Mouse (Mus musculus): ENCODE measurements around the gene Tbce. TPM values are rescaled to one million over a fixed set of nuclear protein-coding genes. Genes with fewer than 3 reads are reported as not detected.

Tbce gene
- 56.0 and 57.7 TPM in 2 replicates for polyA plus RNA-seq (2015; fragmentation: Nextera tagmentation; extraction: Ambion mirVana)

DNA sequence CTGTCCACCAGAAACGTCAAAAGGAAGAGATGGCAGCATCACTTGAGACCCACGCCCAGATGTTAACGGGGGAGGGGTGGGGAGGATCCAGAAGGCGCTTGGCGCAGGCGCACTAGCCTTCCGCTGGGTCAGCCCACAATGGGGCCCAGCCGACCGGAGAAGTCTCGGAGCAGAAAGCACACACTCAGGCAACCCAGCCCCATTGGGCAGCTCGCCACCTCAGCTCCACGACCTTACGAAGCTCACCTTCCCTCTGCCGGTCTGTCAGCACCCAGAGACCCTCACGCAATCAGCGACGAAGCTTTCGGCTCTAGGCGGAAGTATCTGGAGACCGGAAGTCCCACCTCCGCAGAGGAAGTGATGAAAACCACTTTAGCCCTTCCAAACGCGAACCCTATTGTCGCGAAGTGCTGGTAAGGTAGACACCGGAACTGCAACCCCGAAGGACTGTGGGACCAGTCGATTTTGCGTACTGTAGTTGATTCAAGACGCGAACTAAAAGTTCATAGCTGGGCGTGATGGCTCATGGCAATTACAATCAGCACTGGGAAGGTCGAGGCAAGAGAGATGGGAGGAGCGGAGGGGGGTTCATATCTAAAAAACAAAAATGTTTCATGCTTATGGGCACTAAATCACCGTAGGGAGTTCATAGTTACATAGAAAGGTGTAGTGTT is at the start of gene Tbce:
TSS of gene Tbce (minus strand) at position 347 of the 674 bp plus-strand sequence.
- Histone ChIP-seq H3K9ac (ENCODE audit: low read length) (peak within 1 kb of the TSS; percentile 93), H3K27ac (ENCODE audit: low read length) (peak within 1 kb of the TSS; percentile 97), H3K4me2 (ENCODE audit: low read depth, low read length) (peak within 1 kb of the TSS; percentile 95), H3K36me3 (ENCODE audit: control insufficient read depth, insufficient read depth, low read length) (no peaks in the 10 kb centered on the region), H3K4me3 (ENCODE audit: low read length) (peak within 1 kb of the TSS; percentile 82), H3K9me3 (ENCODE audit: control insufficient read depth, low read length) (no peaks in the 10 kb centered on the region), H3K27me3 (ENCODE audit: control insufficient read depth, insufficient read depth, low read depth, low read length) (no peaks in the 10 kb centered on the region), H3K4me1 (replicated peaks; ENCODE audit: control insufficient read depth, insufficient read depth, low read length) (peaks cover 10% of the 10 kb centered on the region)
- peak; percentile 98 for ATAC-seq (ENCODE audit: low read depth)
- WGBS, result under 1% methylated on average over 35 of the region's 35 CpGs

GRCm38 (mm10) chr13:14088669-14089068 is 49.2 kb upstream of the Tbce start:
- no peaks in the 10 kb centered on the region for H3K4me1 ChIP-seq (replicated peaks; ENCODE audit: control insufficient read depth, insufficient read depth, low read length)
- 50% methylated on average over 1 of the region's 1 CpGs for WGBS
- no peak overlapping the region for H3K4me2 ChIP-seq (ENCODE audit: low read depth, low read length)
- H3K27me3 ChIP-seq (ENCODE audit: control insufficient read depth, insufficient read depth, low read depth, low read length), result no peaks in the 10 kb centered on the region
- H3K27ac ChIP-seq (ENCODE audit: low read length), result peak overlapping the region; percentile 68
- H3K4me3 ChIP-seq (ENCODE audit: low read length), result no peak overlapping the region
- ATAC-seq (ENCODE audit: low read depth), result peak; percentile 93
- H3K9ac ChIP-seq (ENCODE audit: low read length), result no peak overlapping the region
- 0 out of 2 replicates have a peak, but pooled peaks cover 2% of the 10 kb centered on the region for H3K36me3 ChIP-seq (ENCODE audit: control insufficient read depth, insufficient read depth, low read length)
- no peaks in the 10 kb centered on the region; the same call in 1 of the 2 replicates for H3K9me3 ChIP-seq (ENCODE audit: control insufficient read depth, low read length)

GRCm38 (mm10) chr13:14075326-14075725 is 35.9 kb upstream of the Tbce start:
- no peak overlapping the region for H3K4me3 ChIP-seq (ENCODE audit: low read length)
- no peak overlapping the region for H3K9ac ChIP-seq (ENCODE audit: low read length)
- no peak for ATAC-seq (ENCODE audit: low read depth)
- H3K9me3 ChIP-seq (ENCODE audit: control insufficient read depth, low read length), result no peaks in the 10 kb centered on the region
- H3K27me3 ChIP-seq (ENCODE audit: control insufficient read depth, insufficient read depth, low read depth, low read length), result no peaks in the 10 kb centered on the region
- no peak overlapping the region for H3K27ac ChIP-seq (ENCODE audit: low read length)
- no peaks in the 10 kb centered on the region for H3K36me3 ChIP-seq (ENCODE audit: control insufficient read depth, insufficient read depth, low read length)
- H3K4me1 ChIP-seq (replicated peaks; ENCODE audit: control insufficient read depth, insufficient read depth, low read length), result no peaks in the 10 kb centered on the region
- H3K4me2 ChIP-seq (ENCODE audit: low read depth, low read length), result no peak overlapping the region
- WGBS, result 63% methylated on average over 1 of the region's 1 CpGs

DNA sequence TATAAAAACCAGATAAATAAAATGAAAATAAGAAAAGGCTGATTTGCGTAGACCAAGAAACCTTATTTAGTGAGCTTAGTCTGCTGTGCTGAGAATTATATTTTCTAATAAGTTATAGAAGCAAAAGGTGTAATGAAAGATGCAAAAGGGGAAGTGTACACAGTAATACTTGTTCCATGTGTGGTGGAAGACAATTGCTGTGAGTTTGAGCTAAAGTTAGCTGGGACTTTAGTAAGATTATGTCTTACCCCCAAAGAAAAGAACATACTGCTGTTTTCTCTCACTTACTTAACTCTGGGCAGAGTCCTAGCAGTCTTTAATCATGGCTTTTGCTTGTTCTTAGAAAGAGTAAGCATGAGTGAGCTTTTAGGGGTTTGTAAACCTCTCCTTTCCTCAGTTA is 34.9 kb upstream of the Tbce start:
- Histone ChIP-seq H3K4me2 (ENCODE audit: low read depth, low read length) (no peak overlapping the region), H3K27ac (ENCODE audit: low read length) (no peak overlapping the region), H3K4me1 (replicated peaks; ENCODE audit: control insufficient read depth, insufficient read depth, low read length) (no peaks in the 10 kb centered on the region), H3K9me3 (ENCODE audit: control insufficient read depth, low read length) (no peaks in the 10 kb centered on the region), H3K4me3 (ENCODE audit: low read length) (no peak overlapping the region), H3K9ac (ENCODE audit: low read length) (no peak overlapping the region), H3K36me3 (ENCODE audit: control insufficient read depth, insufficient read depth, low read length) (no peaks in the 10 kb centered on the region; the same call in 1 of the 2 replicates), H3K27me3 (ENCODE audit: control insufficient read depth, insufficient read depth, low read depth, low read length) (no peaks in the 10 kb centered on the region)
- ATAC-seq (ENCODE audit: low read depth), result no peak
- 93% methylated on average over 1 of the region's 1 CpGs for WGBS

DNA sequence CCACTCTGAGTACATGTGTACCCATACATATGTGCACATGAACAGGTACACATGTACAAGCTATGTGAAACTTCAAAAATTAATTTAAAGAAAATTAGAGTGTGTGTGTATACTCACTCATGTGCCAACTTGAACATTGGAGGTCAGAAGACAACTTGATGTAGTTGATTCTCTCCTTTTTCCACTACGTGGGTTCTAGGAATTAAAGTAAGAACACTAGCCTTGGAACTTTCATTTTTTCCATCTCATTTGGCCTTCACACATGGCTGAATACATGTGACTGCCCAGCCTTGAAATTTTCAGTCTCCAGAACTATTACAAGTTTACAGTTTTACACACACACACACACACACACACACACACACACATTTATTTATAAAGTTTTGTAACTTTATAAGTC is 29.9 kb upstream of the Tbce start:
- ATAC-seq (ENCODE audit: low read depth), result no peak
- Histone ChIP-seq H3K27ac (ENCODE audit: low read length) (no peak overlapping the region), H3K4me1 (replicated peaks; ENCODE audit: control insufficient read depth, insufficient read depth, low read length) (peaks cover 4% of the 10 kb centered on the region), H3K27me3 (ENCODE audit: control insufficient read depth, insufficient read depth, low read depth, low read length) (no peaks in the 10 kb centered on the region), H3K4me2 (ENCODE audit: low read depth, low read length) (no peak overlapping the region), H3K4me3 (ENCODE audit: low read length) (no peak overlapping the region), H3K36me3 (ENCODE audit: control insufficient read depth, insufficient read depth, low read length) (no peaks in the 10 kb centered on the region; the same call in 1 of the 2 replicates), H3K9ac (ENCODE audit: low read length) (no peak overlapping the region), H3K9me3 (ENCODE audit: control insufficient read depth, low read length) (no peaks in the 10 kb centered on the region)
- WGBS, result 92% methylated on average over 1 of the region's 1 CpGs

DNA sequence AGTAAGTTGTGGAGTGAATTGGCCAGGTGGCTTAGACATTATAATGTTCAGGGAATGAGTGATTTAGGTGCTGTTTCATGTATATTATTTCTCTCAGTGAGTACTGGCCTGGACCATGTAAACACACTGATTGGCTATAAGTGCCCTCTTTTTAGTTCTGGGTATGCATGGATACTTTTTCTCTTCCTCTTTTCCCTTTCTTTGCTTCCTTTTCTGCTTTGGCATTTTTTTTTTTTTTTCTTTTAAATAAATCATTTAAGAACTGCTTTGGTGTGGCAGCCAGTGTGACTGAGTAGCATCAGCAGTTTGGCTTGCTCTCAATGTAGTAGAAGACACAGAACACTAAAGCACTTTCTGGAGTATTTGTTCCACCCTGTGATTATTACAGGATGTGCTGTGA is 28.6 kb upstream of the Tbce start:
- H3K4me1 ChIP-seq (replicated peaks; ENCODE audit: control insufficient read depth, insufficient read depth, low read length), result peaks cover 4% of the 10 kb centered on the region
- no peak overlapping the region for H3K4me2 ChIP-seq (ENCODE audit: low read depth, low read length)
- no peak for ATAC-seq (ENCODE audit: low read depth)
- no peaks in the 10 kb centered on the region; the same call in 1 of the 2 replicates for H3K36me3 ChIP-seq (ENCODE audit: control insufficient read depth, insufficient read depth, low read length)
- H3K27me3 ChIP-seq (ENCODE audit: control insufficient read depth, insufficient read depth, low read depth, low read length), result no peaks in the 10 kb centered on the region
- H3K4me3 ChIP-seq (ENCODE audit: low read length), result no peak overlapping the region
- no peak overlapping the region for H3K9ac ChIP-seq (ENCODE audit: low read length)
- H3K27ac ChIP-seq (ENCODE audit: low read length), result no peak overlapping the region
- H3K9me3 ChIP-seq (ENCODE audit: control insufficient read depth, low read length), result no peaks in the 10 kb centered on the region

- Histone ChIP-seq H3K4me3 (ENCODE audit: low read length) (no peak overlapping the region), H3K4me1 (replicated peaks; ENCODE audit: control insufficient read depth, insufficient read depth, low read length) (peaks cover 11% of the 10 kb centered on the region), H3K27ac (ENCODE audit: low read length) (no peak overlapping the region), H3K36me3 (ENCODE audit: control insufficient read depth, insufficient read depth, low read length) (no peaks in the 10 kb centered on the region; the same call in 1 of the 2 replicates), H3K27me3 (ENCODE audit: control insufficient read depth, insufficient read depth, low read depth, low read length) (no peaks in the 10 kb centered on the region), H3K4me2 (ENCODE audit: low read depth, low read length) (no peak overlapping the region), H3K9ac (ENCODE audit: low read length) (no peak overlapping the region), H3K9me3 (ENCODE audit: control insufficient read depth, low read length) (no peaks in the 10 kb centered on the region)
- ATAC-seq (ENCODE audit: low read depth), result no peak
- 59% methylated on average over 1 of the region's 1 CpGs for WGBS
Observed at GRCm38 (mm10) chr13:14065701-14066100, 26.3 kb upstream of the Tbce start.

- peak overlapping the region; percentile 99; the same call in 1 of the 2 replicates for H3K27ac ChIP-seq (ENCODE audit: low read length)
- peak overlapping the region; percentile 97 for H3K4me3 ChIP-seq (ENCODE audit: low read length)
- peaks cover 11% of the 10 kb centered on the region for H3K4me1 ChIP-seq (replicated peaks; ENCODE audit: control insufficient read depth, insufficient read depth, low read length)
- H3K36me3 ChIP-seq (ENCODE audit: control insufficient read depth, insufficient read depth, low read length), result no peaks in the 10 kb centered on the region; the same call in 1 of the 2 replicates
- no peaks in the 10 kb centered on the region for H3K9me3 ChIP-seq (ENCODE audit: control insufficient read depth, low read length)
- ATAC-seq (ENCODE audit: low read depth), result no peak
- no peaks in the 10 kb centered on the region for H3K27me3 ChIP-seq (ENCODE audit: control insufficient read depth, insufficient read depth, low read depth, low read length)
- H3K9ac ChIP-seq (ENCODE audit: low read length), result peak overlapping the region; percentile 98
- peak overlapping the region; percentile 62 for H3K4me2 ChIP-seq (ENCODE audit: low read depth, low read length)
- 10% methylated on average over 9 of the region's 9 CpGs for WGBS
Observed at GRCm38 (mm10) chr13:14065028-14065380, 25.6 kb upstream of the Tbce start.

DNA sequence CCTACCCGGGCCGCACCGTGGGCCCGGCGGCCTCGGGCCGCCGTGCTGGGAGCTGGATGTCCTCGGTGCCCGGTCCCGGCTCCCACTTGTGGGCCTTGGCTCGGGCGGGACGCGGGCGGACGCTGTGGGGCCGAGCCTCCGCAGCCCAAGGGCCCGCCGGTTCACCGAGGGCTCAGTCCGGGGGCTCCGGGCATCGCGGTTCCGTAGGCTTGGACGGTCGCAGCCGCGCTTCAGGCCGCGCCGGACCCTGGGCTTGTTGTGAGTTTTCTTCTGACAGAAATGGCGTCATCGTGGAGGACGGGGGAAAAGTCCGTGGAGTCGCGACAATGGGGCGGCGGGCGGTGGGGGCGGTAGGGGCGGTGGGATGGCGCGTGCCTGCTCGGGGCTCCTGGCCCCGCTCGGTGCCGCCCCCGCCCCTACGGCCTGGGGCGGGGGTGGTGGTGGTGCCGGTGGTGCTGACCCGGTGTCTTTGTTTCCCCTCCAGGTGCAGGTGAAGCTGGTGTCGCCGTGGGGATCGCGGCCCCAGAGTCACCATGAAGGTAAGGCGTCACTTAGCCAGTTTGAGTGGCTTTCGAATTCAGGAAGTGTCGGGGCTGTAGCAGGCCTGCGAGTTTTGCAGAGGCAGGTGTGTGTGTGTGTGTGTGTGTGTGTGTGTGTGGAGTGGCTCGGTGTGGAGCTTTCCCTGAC is 25.0 kb upstream of the Tbce start:
- H3K36me3 ChIP-seq (ENCODE audit: control insufficient read depth, insufficient read depth, low read length), result no peaks in the 10 kb centered on the region; the same call in 1 of the 2 replicates
- peak overlapping the region; percentile 97 for H3K4me3 ChIP-seq (ENCODE audit: low read length)
- H3K4me2 ChIP-seq (ENCODE audit: low read depth, low read length), result peak overlapping the region; percentile 62
- peak overlapping the region; percentile 98 for H3K9ac ChIP-seq (ENCODE audit: low read length)
- H3K4me1 ChIP-seq (replicated peaks; ENCODE audit: control insufficient read depth, insufficient read depth, low read length), result peaks cover 11% of the 10 kb centered on the region
- H3K27ac ChIP-seq (ENCODE audit: low read length), result peak overlapping the region; percentile 99
- no peak; the same call in 1 of the 2 replicates for ATAC-seq (ENCODE audit: low read depth)
- WGBS, result under 1% methylated on average over 65 of the region's 65 CpGs
- no peaks in the 10 kb centered on the region for H3K9me3 ChIP-seq (ENCODE audit: control insufficient read depth, low read length)
- no peaks in the 10 kb centered on the region for H3K27me3 ChIP-seq (ENCODE audit: control insufficient read depth, insufficient read depth, low read depth, low read length)
